Mouse (Mus musculus): ENCODE measurements around the gene Ggt7. TPM values are rescaled to one million over a fixed set of nuclear protein-coding genes. Genes with fewer than 3 reads are reported as not detected.
A peak's percentile ranks its signal among the peaks of the same experiment; 100 is the strongest.
"Not testable (repeated sequence)": the region's sequence is repeated elsewhere in the genome, so short reads cannot be mapped to it uniquely, and the experiment has no call there.

Gene Ggt7
- under 1 TPM; 0.74 to 0.78 TPM for total RNA-seq (2021)
- long read RNA-seq, experiment 1, partial matches to known transcripts: 1 of 1 reads
- long read RNA-seq, experiment 1, other reads (novel, unspliced or antisense): 0 of 1 reads
- long read RNA-seq, experiment 2, partial matches to known transcripts: 0 of 1 reads
- long read RNA-seq, experiment 2, other reads (novel, unspliced or antisense): 0 of 1 reads

DNA sequence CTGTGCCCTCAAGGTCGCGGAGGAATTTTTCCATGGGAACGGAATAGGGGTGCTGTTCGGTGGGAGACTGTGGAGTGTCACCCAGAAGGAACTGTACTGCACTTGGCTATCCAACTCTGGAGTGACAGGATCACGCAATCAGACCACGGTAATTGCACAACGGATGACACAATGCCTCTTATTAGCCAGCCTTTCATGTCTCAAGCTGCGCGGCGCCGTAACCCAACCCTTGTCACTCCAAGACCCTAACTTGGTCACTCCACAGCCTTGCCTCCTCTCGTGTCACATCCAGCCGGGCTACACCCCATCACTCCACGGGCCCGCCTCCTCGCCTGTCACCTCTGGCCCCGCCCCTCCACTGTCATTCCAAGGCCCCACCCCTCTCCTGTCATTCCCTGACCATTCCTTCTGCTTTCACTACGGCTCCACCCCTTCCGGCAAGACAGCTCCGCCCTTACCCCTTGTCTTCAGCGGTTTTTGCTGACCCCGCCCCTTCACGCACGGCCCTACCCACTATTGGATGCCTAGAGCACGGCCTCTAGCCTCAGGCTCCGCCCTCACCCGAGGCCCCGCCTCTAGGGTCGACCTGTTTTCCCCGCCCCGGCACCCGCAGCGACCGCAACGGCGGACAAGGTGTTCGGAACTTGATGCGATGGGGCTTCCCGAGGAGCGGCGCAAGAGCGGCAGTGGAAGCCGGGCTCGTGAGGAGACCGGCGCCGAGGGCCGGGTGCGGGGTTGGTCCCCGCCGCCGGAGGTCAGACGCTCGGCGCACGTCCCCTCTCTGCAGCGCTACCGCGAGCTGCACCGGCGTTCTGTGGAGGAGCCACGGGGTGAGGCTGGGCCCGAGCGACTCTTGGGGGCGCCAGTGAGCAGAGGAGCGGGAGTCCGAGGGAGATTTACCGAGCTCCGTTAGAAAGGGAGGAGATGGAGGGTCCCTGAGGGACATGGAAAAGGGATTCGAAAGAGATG is at the start of gene Ggt7, which contains the start of gene Acss2:
Gene Ggt7 (minus strand): TSS at position 783 of the 969 bp plus-strand sequence.
Gene Acss2 (plus strand): TSS at position 494 of the 969 bp plus-strand sequence.
- intact Hi-C loops (cut with DNase I): loop anchor here (2.0 kb wide), 2 partner anchors 101 to 247 kb away; no protein-coding TSS in a partner anchor
- peak; percentile 98 for DNase-seq

DNA sequence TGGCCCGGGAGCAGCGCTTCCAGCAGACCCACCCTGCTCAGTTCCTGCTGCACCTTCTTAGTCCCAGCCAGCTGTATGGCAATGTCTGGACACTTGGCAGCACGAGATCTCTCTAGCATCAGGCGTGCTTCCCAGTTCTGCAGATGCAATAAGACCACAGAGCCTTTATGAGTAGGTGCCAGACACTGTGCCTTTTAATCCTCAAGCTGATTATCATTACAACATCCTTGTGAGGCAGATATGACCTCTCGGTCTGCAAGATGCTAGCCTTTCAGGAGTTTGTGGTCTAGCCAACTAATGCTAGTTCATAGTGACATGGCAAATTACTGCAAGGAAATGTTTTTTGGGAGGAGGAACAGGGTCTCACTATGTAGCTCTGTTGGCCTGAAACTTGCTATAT is 49.7 kb upstream of the Ggt7 start:
- intact Hi-C loops (cut with DNase I): no loop called here
- no peak for DNase-seq

DNA sequence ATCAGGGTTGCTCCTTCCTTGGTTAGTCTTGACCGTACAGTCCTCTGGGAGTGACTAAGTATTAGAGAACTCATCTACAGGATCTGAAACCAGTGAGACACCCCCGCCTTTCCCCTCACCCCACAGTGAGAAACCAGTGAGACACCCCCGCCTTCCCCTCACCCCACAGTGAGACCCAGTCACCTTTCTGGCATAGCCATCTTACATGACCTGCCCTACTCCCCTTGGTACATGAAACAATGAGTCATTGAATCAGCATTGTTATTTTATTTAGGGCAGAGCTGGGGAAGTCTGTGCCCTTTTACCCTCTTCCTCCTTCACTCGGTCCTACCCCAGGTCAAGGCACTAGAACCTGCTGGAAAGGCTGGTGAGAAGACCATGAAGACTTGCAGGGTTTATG is 44.9 kb upstream of the Ggt7 start:
- DNase-seq: no peak
- intact Hi-C loops (cut with DNase I): no loop called here

DNA sequence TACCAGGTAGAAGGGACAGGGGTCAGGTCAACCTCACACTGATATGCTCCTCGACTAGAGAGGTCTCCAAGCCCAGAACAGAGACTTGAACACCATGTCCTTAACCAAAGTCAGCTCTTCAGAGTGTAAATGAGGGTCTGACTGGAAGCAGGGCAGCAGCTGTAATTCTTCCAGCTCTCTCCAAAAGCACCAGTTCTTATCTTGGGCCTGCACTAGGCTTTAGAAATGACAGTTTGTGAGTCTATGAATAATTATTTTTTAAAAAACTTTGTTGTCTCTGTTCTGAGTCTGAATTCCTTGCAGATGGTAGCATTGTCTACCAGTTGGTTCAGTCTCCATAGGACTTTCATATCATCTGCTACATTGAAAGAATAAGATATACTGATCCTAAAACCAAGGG is 44.2 kb upstream of the Ggt7 start:
- no peak for DNase-seq
- intact Hi-C loops (cut with DNase I): no loop called here

DNA sequence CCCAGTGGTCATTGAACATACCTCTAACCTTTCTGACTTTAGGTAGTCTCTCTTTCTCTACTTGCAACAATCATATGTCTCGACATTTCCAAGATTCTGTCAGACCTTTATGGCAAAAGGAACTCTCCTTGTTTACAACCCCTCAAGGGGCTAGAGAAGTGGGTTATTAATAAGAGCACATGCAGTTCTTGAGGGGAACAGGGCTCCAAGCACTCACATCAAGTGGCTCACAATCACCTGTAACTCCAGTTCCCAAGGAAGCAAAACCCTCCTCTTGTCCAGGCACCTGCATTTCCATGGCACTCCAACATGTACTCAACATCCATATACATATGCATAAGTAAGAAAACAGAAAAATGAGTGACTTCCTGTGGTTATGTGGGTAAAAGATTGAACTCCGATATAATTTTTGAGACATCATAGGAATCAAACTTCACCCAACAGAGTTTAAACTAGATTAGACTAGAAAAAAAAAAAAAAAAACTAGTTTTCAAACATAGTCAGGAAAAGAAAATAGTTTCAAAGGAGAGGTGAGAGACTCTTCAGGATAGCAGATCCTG is 36.5 kb upstream of the Ggt7 start:
- DNase-seq: no peak
- intact Hi-C loops (cut with DNase I): no loop called here

DNA sequence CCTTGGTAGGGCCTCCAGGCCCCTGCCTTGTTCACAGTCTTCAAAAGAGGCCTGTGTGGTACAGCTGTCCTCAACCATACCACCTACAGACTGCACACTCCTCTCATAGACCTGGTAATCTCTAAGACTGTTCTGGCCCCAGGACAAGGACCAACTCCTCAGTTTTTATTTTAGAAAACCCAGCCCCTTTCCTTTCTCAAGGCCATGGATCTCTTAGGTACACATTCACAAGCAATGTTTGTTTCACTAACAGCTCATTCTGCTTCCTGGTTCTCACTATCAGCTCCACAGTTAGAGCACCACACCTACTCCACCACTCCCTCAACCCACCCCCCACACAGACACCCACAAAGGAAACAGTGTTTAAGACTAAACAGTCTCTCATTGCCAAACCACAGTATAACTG is 34.9 kb upstream of the Ggt7 start:
- intact Hi-C loops (cut with DNase I): no loop called here
- DNase-seq: no peak

DNA sequence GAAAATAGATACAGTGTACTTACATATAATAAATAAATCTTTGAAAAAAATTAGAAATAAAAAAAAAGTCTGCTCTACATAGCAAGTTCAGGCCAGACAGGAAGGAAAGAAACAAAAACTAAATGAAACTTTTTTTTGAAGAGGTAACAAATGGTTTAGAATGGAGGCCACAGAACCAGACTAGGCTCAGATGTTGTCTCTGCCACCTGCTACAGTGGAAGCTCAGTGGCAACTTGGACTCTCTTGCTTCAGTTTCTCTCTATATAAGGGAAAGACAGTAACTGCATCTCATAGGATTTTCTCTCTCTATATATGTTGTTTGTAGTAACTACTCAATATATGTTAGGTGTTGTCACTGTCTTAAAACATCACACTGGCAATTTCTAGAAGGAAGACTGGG is 34.3 kb upstream of the Ggt7 start:
- no peak for DNase-seq
- intact Hi-C loops (cut with DNase I): no loop called here

DNA sequence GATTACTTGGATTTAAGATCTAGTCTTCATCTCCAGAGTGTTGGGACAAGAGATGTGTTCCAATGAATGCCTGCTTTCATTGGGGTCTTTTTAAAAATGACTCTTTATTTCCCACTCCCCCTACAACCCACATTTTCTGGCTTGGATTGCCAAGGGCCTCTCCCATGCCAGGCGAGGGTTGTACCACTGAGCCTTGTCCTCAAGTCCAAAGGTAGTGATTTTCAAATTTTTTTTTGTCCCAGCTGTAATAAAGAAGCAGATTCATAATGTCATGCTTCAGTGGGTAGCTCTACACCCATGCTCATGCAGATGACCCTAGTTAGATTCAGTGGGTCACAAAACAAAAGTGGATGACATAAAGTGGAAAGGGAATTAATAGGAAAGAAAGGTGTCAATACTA is 28.9 kb upstream of the Ggt7 start:
- no peak for DNase-seq
- intact Hi-C loops (cut with DNase I): no loop called here

DNA sequence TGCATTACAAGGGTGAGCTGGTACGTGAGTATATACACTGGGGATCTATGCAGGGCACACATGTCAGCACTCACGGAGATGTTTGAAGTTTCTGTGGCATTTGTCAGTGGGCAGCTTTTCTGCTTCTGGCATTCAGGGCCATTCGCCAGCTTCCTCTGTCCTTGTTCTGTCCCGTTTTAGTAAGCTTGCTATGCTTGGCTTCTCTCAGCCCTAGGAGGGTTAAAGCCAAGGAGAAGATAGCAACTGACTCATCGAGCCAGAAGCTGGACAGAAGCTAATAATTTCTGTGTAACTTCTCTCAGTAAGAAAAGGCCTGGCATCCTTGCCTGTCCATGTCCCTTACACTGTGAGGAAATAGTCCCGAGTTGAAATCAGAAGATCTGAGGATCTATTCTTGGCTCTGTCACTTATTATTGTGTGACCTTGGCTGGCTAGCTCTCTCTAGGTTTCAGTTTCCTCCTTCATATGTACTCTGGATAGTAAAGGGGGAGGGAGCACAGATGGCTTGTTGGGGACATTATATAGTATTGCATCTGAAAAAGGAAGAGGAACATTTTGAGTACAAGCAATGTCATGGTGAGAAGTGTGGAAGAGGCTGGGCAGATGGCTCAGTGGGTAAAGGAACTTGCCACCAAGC is 22.9 kb upstream of the Ggt7 start:
- intact Hi-C loops (cut with DNase I): no loop called here

DNA sequence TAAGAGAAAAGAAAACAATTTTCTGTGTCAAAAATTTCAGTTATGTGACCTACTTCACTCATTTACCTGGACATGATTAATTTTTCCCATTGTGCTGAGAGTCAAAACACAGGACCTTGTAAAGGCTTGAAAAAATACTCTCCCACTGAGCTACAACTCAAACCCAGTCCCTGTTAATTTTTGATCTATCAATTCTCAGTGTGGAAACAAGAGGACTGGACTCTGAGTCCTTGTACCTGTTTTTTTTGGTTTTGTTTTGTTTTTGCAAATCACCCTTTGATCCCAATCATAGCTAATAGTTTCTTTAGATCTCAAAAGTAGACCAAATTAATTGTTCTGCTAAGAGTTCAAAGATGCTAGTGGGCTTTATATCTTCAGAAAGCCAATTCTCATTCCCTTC is 21.7 kb upstream of the Ggt7 start:
- no peak for DNase-seq
- intact Hi-C loops (cut with DNase I): no loop called here

More for the DNA sequence above, 22.9 kb upstream of the Ggt7 start:
- peak; percentile 26 to 66 for DNase-seq

DNA sequence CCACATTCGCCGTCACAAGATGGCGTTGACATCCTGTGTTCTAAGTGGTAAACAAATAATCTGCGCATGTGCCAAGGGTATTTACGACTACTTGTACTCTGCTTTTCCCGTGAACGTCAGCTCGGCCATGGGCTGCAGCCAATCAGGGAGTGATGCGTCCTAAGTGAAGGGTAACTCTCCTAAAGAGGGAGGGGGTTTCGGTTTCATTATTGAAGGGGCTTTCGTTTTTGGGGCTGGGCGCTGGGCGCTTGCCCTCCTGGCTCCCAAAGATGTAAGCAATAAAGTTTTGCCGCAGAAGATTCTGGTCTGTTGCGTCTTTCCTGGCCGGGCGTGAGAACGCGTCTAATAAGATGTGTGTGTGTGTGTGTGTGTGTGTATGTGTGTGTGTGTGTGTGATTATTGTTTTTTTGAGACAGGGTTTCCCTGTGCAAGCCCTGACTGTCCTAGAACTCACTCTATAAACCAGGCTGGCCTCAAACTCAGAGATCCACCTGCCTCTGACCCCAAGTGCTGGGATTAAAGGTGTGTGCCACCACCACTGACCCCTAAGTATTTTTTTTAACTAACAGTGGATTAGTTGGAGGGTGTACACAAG is 20.5 kb upstream of the Ggt7 start:
- intact Hi-C loops (cut with DNase I); DNase-seq: not testable (repeated sequence)

DNA sequence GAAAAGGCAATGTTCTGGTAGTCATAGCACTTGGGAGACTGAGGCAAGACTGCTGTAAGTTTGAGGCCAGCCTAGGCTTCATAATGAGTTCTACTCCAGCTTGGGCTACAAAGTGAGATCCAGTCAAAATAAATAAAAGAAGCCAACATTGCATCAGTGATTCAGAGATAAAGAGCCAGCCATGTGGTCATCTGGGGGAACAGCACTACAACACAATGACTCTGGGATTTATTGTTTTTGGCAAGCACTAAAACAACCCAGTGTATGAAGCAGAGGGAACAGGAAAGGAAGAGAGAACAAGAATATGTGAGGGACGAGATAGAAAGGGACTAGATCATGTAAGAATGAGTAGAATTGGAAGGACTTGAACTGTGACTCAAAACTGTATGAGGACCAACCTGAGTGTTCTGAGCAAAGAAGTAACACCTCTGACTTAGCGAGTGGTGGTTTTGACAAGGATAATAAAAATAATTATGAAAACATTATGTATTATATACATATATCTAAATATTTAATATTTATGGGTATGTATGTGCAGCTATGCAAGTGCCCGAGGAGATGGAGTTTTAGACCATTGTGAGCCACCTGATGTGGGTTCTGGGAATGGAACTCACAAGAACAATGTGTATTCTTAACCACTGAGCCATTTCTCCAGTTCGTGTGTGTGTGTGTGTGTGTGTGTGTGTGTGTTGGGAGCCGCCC is 19.9 kb upstream of the Ggt7 start:
- no peak for DNase-seq
- intact Hi-C loops (cut with DNase I): no loop called here

DNA sequence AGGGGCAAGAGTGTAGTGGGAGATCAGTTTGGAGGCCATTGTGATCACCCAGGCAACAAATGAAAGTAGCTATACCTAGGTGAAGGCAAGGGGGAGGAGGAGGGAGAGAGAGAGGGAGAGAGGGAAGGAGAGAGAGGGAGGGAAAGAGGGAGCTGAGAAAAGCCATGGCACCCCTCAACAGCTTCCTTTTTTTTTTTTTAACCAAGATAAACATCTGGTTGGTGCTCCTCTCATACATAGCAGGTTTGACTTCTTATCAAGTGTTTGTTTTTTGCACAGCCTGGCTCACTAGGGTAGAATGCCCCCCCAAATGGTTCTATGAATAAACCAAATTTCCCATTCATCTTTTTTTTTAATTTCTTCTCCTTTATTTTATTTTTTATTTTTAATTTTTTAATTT is 18.3 kb upstream of the Ggt7 start:
- intact Hi-C loops (cut with DNase I): no loop called here
- no peak for DNase-seq

DNA sequence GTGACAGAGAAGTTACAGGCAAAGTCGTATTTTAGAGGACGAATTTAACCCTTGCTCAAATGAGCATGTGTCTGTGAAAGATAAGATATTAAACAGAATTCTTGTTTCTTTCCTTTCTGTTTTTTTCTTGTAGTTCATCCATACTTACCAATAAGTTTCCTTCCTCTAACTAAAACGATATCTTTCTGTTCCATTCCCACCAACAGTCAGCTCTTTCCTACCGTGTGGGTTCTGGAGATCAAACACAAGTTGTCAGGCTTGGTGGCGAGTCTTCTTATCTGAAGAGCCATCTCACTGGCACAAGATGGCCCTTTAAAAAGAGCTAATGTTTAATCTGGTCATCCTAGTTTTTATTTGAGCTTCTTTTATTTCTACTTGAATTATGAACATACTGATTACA is 9.3 kb upstream of the Ggt7 start:
- no peak for DNase-seq
- intact Hi-C loops (cut with DNase I): no loop called here

DNA sequence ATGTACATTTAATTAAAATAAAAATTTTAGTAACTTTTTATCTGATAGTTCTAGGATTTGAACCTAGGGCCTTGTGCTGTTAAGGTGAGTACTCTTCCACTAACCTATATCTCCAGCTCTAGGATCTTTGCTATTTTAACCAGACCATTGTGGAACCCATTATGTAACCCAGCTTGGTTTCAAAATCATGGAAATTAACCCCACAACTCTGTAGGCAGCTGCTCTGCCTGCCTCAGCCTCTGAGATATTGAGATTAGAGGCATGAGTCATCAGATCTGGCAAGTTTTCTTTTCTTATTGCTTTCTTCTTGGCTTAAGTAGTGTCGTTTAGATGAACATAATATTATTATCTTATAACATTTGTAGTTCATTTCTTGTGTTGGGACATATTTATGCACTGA is 6.3 kb upstream of the Ggt7 start:
- intact Hi-C loops (cut with DNase I): no loop called here
- no peak for DNase-seq

DNA sequence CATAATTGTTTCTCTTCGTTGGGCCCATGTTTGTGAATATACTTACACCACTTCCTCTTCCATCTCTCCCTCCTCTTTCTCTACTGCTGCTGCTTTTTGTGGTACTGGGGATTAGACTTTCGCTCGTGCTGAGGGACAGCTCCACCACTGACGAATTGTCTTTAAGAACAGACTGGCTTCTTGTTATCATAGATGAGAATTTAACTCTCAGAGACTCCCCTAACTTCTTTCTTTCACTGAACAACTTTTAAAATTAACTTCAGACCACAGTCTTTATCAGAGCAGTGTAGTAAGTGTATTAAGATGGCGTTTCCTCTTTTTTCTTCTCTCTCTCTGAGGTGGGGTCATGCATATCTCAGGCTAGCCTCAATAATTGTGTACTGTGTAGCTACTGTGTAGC is 5.7 kb upstream of the Ggt7 start:
- intact Hi-C loops (cut with DNase I): no loop called here

DNA sequence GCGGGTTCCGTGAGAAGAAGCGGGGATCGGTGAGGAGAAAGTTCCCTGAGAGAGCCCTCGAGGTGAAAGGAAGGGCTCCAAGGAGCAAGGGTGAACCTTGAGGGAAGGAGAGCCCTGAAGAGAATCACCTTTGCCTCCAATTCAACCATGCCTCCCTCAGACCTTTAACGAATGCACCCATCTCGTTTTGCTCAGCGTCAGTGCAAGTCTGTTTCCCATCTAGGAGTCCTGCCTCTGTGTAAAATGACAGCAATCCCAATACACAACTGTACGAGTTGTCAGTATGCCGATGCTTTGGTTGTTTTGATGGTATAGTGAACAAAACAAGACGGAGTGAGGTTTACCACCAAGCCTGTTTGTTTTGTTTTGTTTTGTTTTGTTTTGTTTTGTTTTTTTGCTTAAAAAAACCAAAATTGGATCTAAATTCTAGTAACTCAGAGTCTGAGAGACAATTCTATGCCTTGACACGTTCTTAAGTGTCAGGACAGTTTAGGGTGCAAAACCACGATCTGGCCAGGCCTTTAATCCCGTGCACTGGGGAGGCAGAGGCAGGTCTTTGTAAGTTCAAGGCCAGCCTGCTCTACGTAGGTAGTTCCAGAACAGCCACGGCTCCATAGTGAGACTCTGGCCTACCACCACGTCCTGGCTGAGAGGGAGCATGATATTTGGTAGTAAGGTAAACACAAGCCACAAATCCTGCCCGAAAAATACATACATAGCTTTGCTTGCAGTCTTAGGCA is 664 bp upstream of the Ggt7 start:
- intact Hi-C loops (cut with DNase I): no loop called here
- DNase-seq: no peak

More for the DNA sequence above, 5.7 kb upstream of the Ggt7 start:
- no peak for DNase-seq

DNA sequence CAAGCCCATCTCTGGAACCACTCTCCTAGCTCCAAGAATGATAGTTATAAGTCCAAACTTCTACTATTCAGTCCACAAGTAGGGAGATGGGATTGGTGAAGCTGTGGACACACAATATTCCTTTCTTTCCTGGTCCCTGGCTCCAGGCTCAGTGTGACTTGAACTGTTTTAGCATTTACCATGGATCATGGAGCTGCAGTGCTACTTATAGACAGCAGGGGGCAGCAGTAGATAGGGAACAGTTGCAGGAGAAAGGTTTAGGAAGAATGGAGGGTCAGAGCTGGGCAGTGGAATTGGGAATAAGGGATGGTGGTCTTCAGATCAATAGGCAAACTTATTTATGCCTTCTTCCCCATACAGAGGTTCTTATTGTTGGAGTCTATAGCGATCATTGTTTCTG is 2.1 kb downstream of the Ggt7 start:
- intact Hi-C loops (cut with DNase I): loop anchor here (1.0 to 2.0 kb wide), 3 partner anchors 68 to 249 kb away; no protein-coding TSS in a partner anchor

DNA sequence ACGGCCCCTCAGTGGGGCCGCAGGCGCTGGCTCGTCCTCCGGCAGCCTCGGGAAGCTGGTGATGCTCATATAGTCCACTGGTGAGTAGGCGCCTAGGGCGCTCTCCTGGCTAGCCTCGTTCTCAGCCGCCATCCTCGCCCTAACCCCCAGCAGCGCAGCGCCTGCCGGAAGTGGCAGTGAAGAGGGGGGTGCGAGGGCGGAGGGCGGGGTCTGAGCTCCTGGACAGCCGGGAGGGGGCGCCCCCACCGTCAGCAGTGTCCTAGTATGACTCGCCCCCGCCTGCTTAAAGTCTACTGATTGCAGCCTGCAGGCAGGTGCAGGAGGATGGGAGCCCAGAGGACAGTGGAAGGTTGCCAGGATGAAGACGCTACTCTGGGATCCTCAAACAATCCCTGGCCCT is 3.4 kb downstream of the Ggt7 start:
- intact Hi-C loops (cut with DNase I): no loop called here
- DNase-seq: peak; percentile 75 to 76

More for the DNA sequence above, 2.1 kb downstream of the Ggt7 start:
- DNase-seq: peak; percentile 66 to 84

Data from heart, postnatal 14 days (tissue).